Mouse (Mus musculus) intestine, embryonic 16.5 days (tissue): ENCODE data around the gene Sh3bgrl3. TPM values are rescaled to one million over a fixed set of nuclear protein-coding genes. Genes with fewer than 3 reads are reported as not detected.

Source experiments
- ATAC-seq: fragments of 200-750 bp; cut with Nextera tagmentation; 2 replicates; pipeline ENCODE4 v1.8.0; 2017; ENCODE audit warnings: moderate TSS enrichment, moderate library complexity
- H3K27ac ChIP-seq: fragments of 300-500 bp; sonication (generic); 2 replicates; pipeline ENCODE4 v1.5.1; 2014; ENCODE audit warnings: mild to moderate bottlenecking, low read length
- H3K27me3 ChIP-seq: fragments of 300-500 bp; sonication (generic); replicated peaks from 2 replicates; pipeline ENCODE4 v1.6.1; 2014; ENCODE audit warnings: low read length, control low read depth, mixed read lengths; ENCODE audit not compliant: control insufficient read depth, insufficient read depth
- H3K36me3 ChIP-seq: fragments of 300-500 bp; sonication (generic); 2 replicates; pipeline ENCODE4 v1.6.1; 2014; ENCODE audit warnings: low read length, control low read depth; ENCODE audit not compliant: control insufficient read depth, insufficient read depth
- H3K4me1 ChIP-seq: fragments of 300-500 bp; sonication (generic); 2 replicates; pipeline ENCODE4 v1.6.1; 2014; ENCODE audit warnings: low read length, control low read depth, mixed read lengths; ENCODE audit not compliant: control insufficient read depth, insufficient read depth
- H3K4me2 ChIP-seq: fragments of 300-500 bp; sonication (generic); 2 replicates; pipeline ENCODE4 v1.6.1; 2014; ENCODE audit warnings: low read depth, low read length, control low read depth
- H3K4me3 ChIP-seq: fragments of 300-500 bp; sonication (generic); 2 replicates; pipeline ENCODE4 v1.5.1; 2014; ENCODE audit warnings: mild to moderate bottlenecking, low read length
- H3K9ac ChIP-seq: fragments of 300-500 bp; sonication (generic); 2 replicates; pipeline ENCODE4 v1.6.1; 2014; ENCODE audit warnings: low read depth, low read length
- H3K9me3 ChIP-seq: fragments of 300-500 bp; sonication (generic); 2 replicates; pipeline ENCODE4 v1.6.1; 2016; ENCODE audit warnings: low read length, control low read depth; ENCODE audit not compliant: control insufficient read depth
- WGBS: fragments of 180-500 bp; shearing (Covaris S2); extraction: QIAGEN DNeasy Blood & Tissue Kit; methylation state at CpG from one replicate; pipeline ENCODE4 v1.1.7; 2014; 5-methylcytosine and 5-hydroxymethylcytosine counted together
- polyA plus RNA-seq: library from polyadenylated mRNA; unstranded; fragments of >200 nt; fragmentation: Nextera tagmentation; extraction: Ambion mirVana; gene quantifications from 2 replicates; pipeline ENCODE4 v1.2.1, GENCODE M21; 2015

The Sh3bgrl3 gene
- polyA plus RNA-seq, 1 experiment from 2014 or later: 428 TPM

GRCm38 (mm10) chr4:134136280-134136926, 7.8 kb upstream of the Sh3bgrl3 start:
- Histone ChIP-seq H3K4me1 (0 out of 2 replicates have a peak, but pooled peaks cover under 1% of the 10 kb centered on the region), H3K4me2 (no peak overlapping the region), H3K27ac (no peak overlapping the region), H3K36me3 (no peaks in the 10 kb centered on the region), H3K9me3 (no peaks in the 10 kb centered on the region), H3K27me3 (no peaks in the 10 kb centered on the region), H3K9ac (no peak overlapping the region), H3K4me3 (no peak overlapping the region)
- no peak for ATAC-seq
- 52% methylated on average over 3 of the region's 3 CpGs for WGBS

GRCm38 (mm10) chr4:134132519-134133095, 4.0 kb upstream of the Sh3bgrl3 start:
- Histone ChIP-seq H3K27me3 (no peaks in the 10 kb centered on the region), H3K36me3 (no peaks in the 10 kb centered on the region), H3K9me3 (no peaks in the 10 kb centered on the region), H3K4me2 (no peak overlapping the region), H3K27ac (no peak overlapping the region), H3K9ac (no peak overlapping the region), H3K4me3 (no peak overlapping the region), H3K4me1 (peaks cover 26% of the 10 kb centered on the region)
- 73% methylated on average over 8 of the region's 8 CpGs for WGBS
- ATAC-seq: no peak

- WGBS: 70% methylated on average over 3 of the region's 3 CpGs
- no peak overlapping the region for H3K4me3 ChIP-seq
- no peaks in the 10 kb centered on the region for H3K27me3 ChIP-seq
- no peak overlapping the region for H3K27ac ChIP-seq
- no peaks in the 10 kb centered on the region for H3K9me3 ChIP-seq
- no peak for ATAC-seq
- peaks cover 30% of the 10 kb centered on the region for H3K4me1 ChIP-seq
- H3K36me3 ChIP-seq: no peaks in the 10 kb centered on the region
- H3K4me2 ChIP-seq: no peak overlapping the region
- H3K9ac ChIP-seq: no peak overlapping the region
These were observed 3.5 kb upstream of the Sh3bgrl3 start for GRCm38 (mm10) chr4:134132117-134132516.

GRCm38 (mm10) chr4:134129482-134129881, 893 bp upstream of the Sh3bgrl3 start:
- H3K9ac ChIP-seq: peak overlapping the region; percentile 92; the same call in 1 of the 2 replicates
- 48% methylated on average over 6 of the region's 6 CpGs for WGBS
- H3K4me3 ChIP-seq: peak overlapping the region; percentile 87
- no peaks in the 10 kb centered on the region for H3K27me3 ChIP-seq
- peak overlapping the region; percentile 90 for H3K4me2 ChIP-seq
- peak overlapping the region; percentile 88 for H3K27ac ChIP-seq
- ATAC-seq: no peak
- peaks cover 45% of the 10 kb centered on the region for H3K4me1 ChIP-seq
- H3K9me3 ChIP-seq: no peaks in the 10 kb centered on the region
- H3K36me3 ChIP-seq: no peaks in the 10 kb centered on the region; the same call in 1 of the 2 replicates

GRCm38 (mm10) chr4:134128983-134129362, 384 bp upstream of the Sh3bgrl3 start:
- ATAC-seq: peak; percentile 75
- H3K4me2 ChIP-seq: peak overlapping the region; percentile 90
- peaks cover 50% of the 10 kb centered on the region for H3K4me1 ChIP-seq
- no peaks in the 10 kb centered on the region; the same call in 1 of the 2 replicates for H3K36me3 ChIP-seq
- H3K4me3 ChIP-seq: peak overlapping the region; percentile 87
- 1% methylated on average over 14 of the region's 14 CpGs for WGBS
- no peaks in the 10 kb centered on the region for H3K27me3 ChIP-seq
- peak overlapping the region; percentile 92 for H3K9ac ChIP-seq
- no peaks in the 10 kb centered on the region for H3K9me3 ChIP-seq
- H3K27ac ChIP-seq: peak overlapping the region; percentile 88

- no peak for ATAC-seq
- 56% methylated on average over 8 of the region's 8 CpGs for WGBS
- peak overlapping the region; percentile 88; the same call in 1 of the 2 replicates for H3K27ac ChIP-seq
These were observed 796 bp downstream of the Sh3bgrl3 start for GRCm38 (mm10) chr4:134127793-134128192.

GRCm38 (mm10) chr4:134127121-134127455, 1.5 kb downstream of the Sh3bgrl3 start:
- Histone ChIP-seq H3K27ac (no peak overlapping the region), H3K27me3 (no peaks in the 10 kb centered on the region), H3K36me3 (no peaks in the 10 kb centered on the region; the same call in 1 of the 2 replicates), H3K9ac (peak overlapping the region; percentile 35), H3K4me1 (peaks cover 57% of the 10 kb centered on the region), H3K4me2 (peak overlapping the region; percentile 90; the same call in 1 of the 2 replicates), H3K4me3 (peak overlapping the region; percentile 87; the same call in 1 of the 2 replicates), H3K9me3 (no peaks in the 10 kb centered on the region)
- WGBS: 82% methylated on average over 7 of the region's 7 CpGs
- no peak for ATAC-seq

More at GRCm38 (mm10) chr4:134127793-134128192, 796 bp downstream of the Sh3bgrl3 start:
- H3K9ac ChIP-seq: peak overlapping the region; percentile 92
- no peaks in the 10 kb centered on the region for H3K27me3 ChIP-seq
- peaks cover 52% of the 10 kb centered on the region for H3K4me1 ChIP-seq
- no peaks in the 10 kb centered on the region for H3K9me3 ChIP-seq
- peak overlapping the region; percentile 90 for H3K4me2 ChIP-seq
- H3K36me3 ChIP-seq: no peaks in the 10 kb centered on the region; the same call in 1 of the 2 replicates
- H3K4me3 ChIP-seq: peak overlapping the region; percentile 87

GRCm38 (mm10) chr4:134126300-134127120, 2.1 kb downstream of the Sh3bgrl3 start:
- Histone ChIP-seq H3K27ac (no peak overlapping the region), H3K36me3 (no peaks in the 10 kb centered on the region; the same call in 1 of the 2 replicates), H3K4me3 (no peak overlapping the region), H3K27me3 (no peaks in the 10 kb centered on the region), H3K4me2 (0 out of 2 replicates have a peak overlapping the region, but pooled peaks have one; percentile 90), H3K4me1 (peaks cover 59% of the 10 kb centered on the region), H3K9ac (peak overlapping the region; percentile 35; the same call in 1 of the 2 replicates), H3K9me3 (no peaks in the 10 kb centered on the region)
- ATAC-seq: no peak
- WGBS: 85% methylated on average over 21 of the region's 21 CpGs
